Mouse (Mus musculus): ENCODE data around the gene Chst11.

DNA sequence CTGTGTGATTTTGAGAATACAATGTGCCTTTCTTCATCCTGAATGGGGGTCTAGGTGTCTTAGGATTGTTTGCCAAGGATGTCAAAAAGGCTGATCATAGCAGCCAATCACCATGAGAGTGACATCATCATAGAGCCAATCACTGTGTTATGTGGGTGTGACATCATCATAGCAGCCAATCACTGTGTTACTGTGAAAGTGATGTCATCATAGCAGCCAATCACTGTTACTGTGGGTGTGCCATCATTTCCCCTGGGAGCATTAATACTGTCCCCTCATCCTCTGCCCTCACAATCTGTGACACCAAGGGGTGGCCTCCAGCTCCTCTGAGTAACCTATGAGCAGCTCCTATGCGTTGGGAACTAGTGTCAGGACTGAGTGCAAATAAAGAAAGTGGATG lies 146.6 kb downstream of the Chst11 start:
- TF ChIP-seq EP300 (IDR thresholded peaks at IDR 0.05) (no peak), CTCF (IDR thresholded peaks at IDR 0.05) (no peak)

Data from lung, postnatal 0 days (tissue).